ENCODE assay signal across 8 mouse cellular contexts in the genomic region with DNA sequence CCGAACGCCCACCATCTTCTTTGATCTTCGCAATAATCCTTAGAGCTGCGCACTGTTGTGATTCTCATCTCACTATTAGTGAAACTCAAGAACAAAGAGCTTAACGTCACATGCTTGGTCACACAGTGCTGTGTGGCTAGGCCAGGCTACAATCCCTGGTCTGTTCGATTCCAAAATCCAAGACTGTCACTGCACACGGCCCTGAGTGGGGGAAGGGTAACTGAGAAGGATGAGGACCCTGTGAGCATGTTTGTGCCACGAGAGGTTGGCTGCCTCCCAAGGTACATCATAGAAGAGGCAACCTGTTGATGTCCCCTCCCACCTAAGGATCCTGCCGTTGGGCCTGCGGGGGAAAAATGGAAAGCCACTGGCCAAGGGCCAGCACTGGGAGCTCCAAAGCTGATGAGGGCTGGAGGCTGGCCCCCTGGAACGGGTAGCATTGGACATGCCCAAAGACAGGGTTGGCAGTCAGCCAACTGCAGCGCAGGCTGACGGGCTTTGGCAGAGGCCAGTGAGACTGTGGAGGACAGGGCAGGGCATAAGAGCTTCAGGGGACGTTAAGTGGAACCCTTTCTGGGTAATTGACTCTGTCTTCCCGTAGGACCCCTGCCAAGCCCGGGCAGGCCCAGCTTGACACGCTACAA.
A peak's percentile ranks its signal among the peaks of the same experiment; 100 is the strongest.
DNase-seq lines count a peak whose midpoint lies in the region; ATAC-seq and TF ChIP-seq lines count a peak whose summit lies in the region.

No protein-coding gene starts in this region.

- peak overlapping the region; percentile 26; the same call in 1 of the 2 replicates for H3K4me2 ChIP-seq in embryonic facial prominence, embryonic 13.5 days
- H3K4me2 ChIP-seq in limb, embryonic 14.5 days (replicated peaks; ENCODE audit: low read depth, low read length, severe bottlenecking), result peak overlapping the region; percentile 18

- H3K9ac ChIP-seq in embryonic facial prominence, embryonic 13.5 days, result no peak overlapping the region
- no peak overlapping the region for H3K9ac ChIP-seq in limb, embryonic 14.5 days (ENCODE audit: low read depth, low read length, severe bottlenecking)

- no peak for TF ChIP-seq POLR2A in limb, embryonic 14.5 days (IDR thresholded peaks at IDR 0.05; ENCODE audit: borderline replicate concordance, extremely low read depth, insufficient read depth, insufficient read length)

- peak; percentile 27 for DNase-seq in cerebellum, adult 11 months
- no peak for DNase-seq in cerebellum, adult 9-10 months
- DNase-seq in MN1 (ENCODE audit: low spot score), result peak; percentile 84
- peak; percentile 57 to 64 for DNase-seq in heart, postnatal 14 days
- peak; percentile 40 for DNase-seq in limb, embryonic 14.5 days (ENCODE audit: low spot score)
- DNase-seq in right cerebral cortex, adult 18-20 months, result peak; percentile 25

- peaks cover 57% of the 10 kb centered on the region for H3K4me1 ChIP-seq in embryonic facial prominence, embryonic 13.5 days
- H3K4me1 ChIP-seq in limb, embryonic 14.5 days (ENCODE audit: control insufficient read depth, insufficient read depth, low read length), result peaks cover 20% of the 10 kb centered on the region

- H3K9me3 ChIP-seq in embryonic facial prominence, embryonic 13.5 days, result no peaks in the 10 kb centered on the region
- H3K9me3 ChIP-seq in limb, embryonic 14.5 days (ENCODE audit: control insufficient read depth, low read length), result no peaks in the 10 kb centered on the region

- no peak overlapping the region for H3K4me3 ChIP-seq in embryonic facial prominence, embryonic 13.5 days
- H3K4me3 ChIP-seq in limb, embryonic 14.5 days (replicated peaks; ENCODE audit: low read length), result no peak overlapping the region

- H3K27me3 ChIP-seq in embryonic facial prominence, embryonic 13.5 days, result peaks cover 6% of the 10 kb centered on the region; the same call in 1 of the 2 replicates
- no peaks in the 10 kb centered on the region for H3K27me3 ChIP-seq in limb, embryonic 14.5 days (ENCODE audit: control insufficient read depth, insufficient read depth, low read length)

- intact Hi-C loops in heart, postnatal 14 days (cut with DNase I), result no loop called here

- H3K27ac ChIP-seq in embryonic facial prominence, embryonic 13.5 days, result peak overlapping the region; percentile 73
- no peak overlapping the region for H3K27ac ChIP-seq in limb, embryonic 14.5 days (replicated peaks; ENCODE audit: low read depth, low read length)

- peak; percentile 83 for ATAC-seq in embryonic facial prominence, embryonic 13.5 days (ENCODE audit: insufficient number of reproducible peaks, insufficient read depth, low FRiP score, low TSS enrichment, low read depth)
- ATAC-seq in limb, embryonic 14.5 days (ENCODE audit: low FRiP score, low read depth), result peak; percentile 76; the same call in 1 of the 2 replicates
- ATAC-seq in monocyte, adult 5-6 weeks (replicated peaks; ENCODE audit: insufficient number of reproducible peaks, low FRiP score, low TSS enrichment, poor library complexity, severe bottlenecking), result no peak

- no peaks in the 10 kb centered on the region for H3K36me3 ChIP-seq in embryonic facial prominence, embryonic 13.5 days
- no peaks in the 10 kb centered on the region for H3K36me3 ChIP-seq in limb, embryonic 14.5 days (ENCODE audit: control insufficient read depth, insufficient read depth, low read length)

- 39% methylated on average over 17 of the region's 17 CpGs for WGBS in embryonic facial prominence, embryonic 13.5 days
- 36% methylated on average over 17 of the region's 17 CpGs for WGBS in limb, embryonic 14.5 days
